Mouse (Mus musculus): ENCODE results near the gene H3f3a. TPM values are rescaled to one million over a fixed set of nuclear protein-coding genes. Genes with fewer than 3 reads are reported as not detected.

Gene H3f3a
- polyA plus RNA-seq, 1 experiment from 2014 or later, result 3,728 TPM

DNA sequence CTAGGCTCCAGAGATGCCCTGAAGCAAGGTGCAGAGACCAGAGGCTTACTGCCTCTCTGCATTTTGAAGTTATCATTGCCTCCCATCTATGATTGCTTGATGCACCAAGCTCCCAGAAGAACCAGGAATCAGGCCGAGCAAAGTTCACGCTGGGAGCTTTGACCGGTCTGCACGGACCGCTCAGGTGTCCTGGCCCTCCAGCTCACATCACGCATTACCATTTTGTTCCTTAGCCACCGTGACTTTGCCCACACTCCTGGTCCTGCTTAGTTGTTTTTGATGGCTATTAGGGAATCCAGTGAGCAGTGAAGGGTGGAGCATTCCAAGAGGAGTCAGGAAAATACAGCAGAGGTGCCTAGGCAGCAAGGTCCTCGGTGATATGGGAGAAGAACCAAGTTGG lies 33.5 kb downstream of the H3f3a start:
- Histone ChIP-seq H3K4me2 (no peak overlapping the region), H3K36me3 (ENCODE audit: control insufficient read depth, insufficient read depth, low read length) (no peaks in the 10 kb centered on the region), H3K4me1 (ENCODE audit: control insufficient read depth, insufficient read depth, low read length) (no peaks in the 10 kb centered on the region), H3K27me3 (ENCODE audit: control insufficient read depth, insufficient read depth, low read length) (no peaks in the 10 kb centered on the region), H3K4me3 (ENCODE audit: low read depth, low read length) (no peak overlapping the region), H3K9me3 (ENCODE audit: control insufficient read depth, low read length) (no peaks in the 10 kb centered on the region), H3K27ac (ENCODE audit: low read depth, low read length) (no peak overlapping the region), H3K9ac (ENCODE audit: low read length) (no peak overlapping the region)
- 92% methylated on average over 8 of the region's 8 CpGs for WGBS
- DNase-seq (ENCODE audit: low spot score, missing footprints), result no peak
- no peak for ATAC-seq (ENCODE audit: low FRiP score)

DNA sequence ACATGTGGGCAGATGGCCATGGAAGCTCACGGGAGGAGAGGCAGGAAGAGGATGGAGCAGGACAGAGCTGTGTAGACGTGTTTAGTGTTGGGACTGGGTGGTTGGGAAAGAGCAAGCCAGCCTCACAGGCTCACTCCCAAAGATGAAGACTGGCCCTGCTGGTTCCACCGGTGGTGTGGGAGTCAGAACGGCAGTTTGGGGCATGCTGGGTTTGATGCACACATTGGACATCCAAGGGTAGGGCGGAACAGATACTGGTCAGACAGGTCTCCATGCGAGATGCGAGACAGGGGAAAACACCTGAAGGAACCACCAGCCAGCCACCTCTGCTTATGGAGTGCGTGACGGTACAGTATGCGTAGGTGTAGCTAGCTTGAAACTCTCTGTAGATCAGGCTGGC lies 34.8 kb downstream of the H3f3a start:
- no peak for ATAC-seq (ENCODE audit: low FRiP score)

DNA sequence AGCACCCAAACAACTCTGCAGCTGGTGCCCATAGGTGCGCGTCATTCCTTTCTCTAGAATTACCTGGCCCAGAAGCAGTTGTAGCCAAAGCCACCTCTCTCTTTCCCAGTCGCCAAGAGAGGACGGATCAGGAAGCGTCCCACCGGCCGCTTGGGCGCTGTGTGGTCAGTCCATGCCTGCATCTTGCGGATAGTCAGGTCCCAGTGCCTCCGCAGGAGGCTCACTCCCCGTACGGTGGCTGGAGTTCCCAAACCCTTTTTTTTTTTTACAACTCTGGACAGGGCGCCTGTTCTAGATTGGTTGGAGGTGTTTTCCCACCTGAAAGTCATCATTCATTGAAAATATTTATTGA lies 35.4 kb downstream of the H3f3a start:
- DNase-seq (ENCODE audit: low spot score, missing footprints), result no peak
- no peaks in the 10 kb centered on the region for H3K4me1 ChIP-seq (ENCODE audit: control insufficient read depth, insufficient read depth, low read length)
- H3K27ac ChIP-seq (ENCODE audit: low read depth, low read length), result no peak overlapping the region; the same call in 1 of the 2 replicates
- H3K9me3 ChIP-seq (ENCODE audit: control insufficient read depth, low read length), result peaks cover 5% of the 10 kb centered on the region; the same call in 1 of the 2 replicates
- no peaks in the 10 kb centered on the region for H3K27me3 ChIP-seq (ENCODE audit: control insufficient read depth, insufficient read depth, low read length)
- peak; percentile 54 for ATAC-seq (ENCODE audit: low FRiP score)
- peak overlapping the region; percentile 58 for H3K4me3 ChIP-seq (ENCODE audit: low read depth, low read length)
- peak overlapping the region; percentile 85 for H3K9ac ChIP-seq (ENCODE audit: low read length)
- H3K36me3 ChIP-seq (ENCODE audit: control insufficient read depth, insufficient read depth, low read length), result no peaks in the 10 kb centered on the region
- H3K4me2 ChIP-seq, result peak overlapping the region; percentile 92
- under 1% methylated on average over 13 of the region's 13 CpGs for WGBS

More for the DNA sequence above, 34.8 kb downstream of the H3f3a start:
- Histone ChIP-seq H3K4me2 (peak overlapping the region; percentile 92; the same call in 1 of the 2 replicates), H3K9ac (ENCODE audit: low read length) (no peak overlapping the region), H3K27ac (ENCODE audit: low read depth, low read length) (no peak overlapping the region), H3K36me3 (ENCODE audit: control insufficient read depth, insufficient read depth, low read length) (no peaks in the 10 kb centered on the region), H3K9me3 (ENCODE audit: control insufficient read depth, low read length) (peaks cover 5% of the 10 kb centered on the region; the same call in 1 of the 2 replicates), H3K4me3 (ENCODE audit: low read depth, low read length) (peak overlapping the region; percentile 58; the same call in 1 of the 2 replicates), H3K4me1 (ENCODE audit: control insufficient read depth, insufficient read depth, low read length) (no peaks in the 10 kb centered on the region), H3K27me3 (ENCODE audit: control insufficient read depth, insufficient read depth, low read length) (no peaks in the 10 kb centered on the region)
- WGBS, result 84% methylated on average over 10 of the region's 10 CpGs
- no peak for DNase-seq (ENCODE audit: low spot score, missing footprints)

- H3K27ac ChIP-seq (ENCODE audit: low read depth, low read length), result peak overlapping the region; percentile 81
- peak overlapping the region; percentile 85 for H3K9ac ChIP-seq (ENCODE audit: low read length)
- H3K4me2 ChIP-seq, result peak overlapping the region; percentile 92
- DNase-seq (ENCODE audit: low spot score, missing footprints) (peak; percentile 98), ATAC-seq (ENCODE audit: low FRiP score) (peak; percentile 89)
- no peaks in the 10 kb centered on the region for H3K36me3 ChIP-seq (ENCODE audit: control insufficient read depth, insufficient read depth, low read length)
- no peaks in the 10 kb centered on the region for H3K27me3 ChIP-seq (ENCODE audit: control insufficient read depth, insufficient read depth, low read length)
- under 1% methylated on average over 56 of the region's 56 CpGs for WGBS
- H3K4me1 ChIP-seq (ENCODE audit: control insufficient read depth, insufficient read depth, low read length), result no peaks in the 10 kb centered on the region
- H3K4me3 ChIP-seq (ENCODE audit: low read depth, low read length), result peak overlapping the region; percentile 58
- H3K9me3 ChIP-seq (ENCODE audit: control insufficient read depth, low read length), result peaks cover 5% of the 10 kb centered on the region; the same call in 1 of the 2 replicates
Observed at GRCm38 (mm10) chr1:180777660-180778402, 35.9 kb downstream of the H3f3a start.

DNA sequence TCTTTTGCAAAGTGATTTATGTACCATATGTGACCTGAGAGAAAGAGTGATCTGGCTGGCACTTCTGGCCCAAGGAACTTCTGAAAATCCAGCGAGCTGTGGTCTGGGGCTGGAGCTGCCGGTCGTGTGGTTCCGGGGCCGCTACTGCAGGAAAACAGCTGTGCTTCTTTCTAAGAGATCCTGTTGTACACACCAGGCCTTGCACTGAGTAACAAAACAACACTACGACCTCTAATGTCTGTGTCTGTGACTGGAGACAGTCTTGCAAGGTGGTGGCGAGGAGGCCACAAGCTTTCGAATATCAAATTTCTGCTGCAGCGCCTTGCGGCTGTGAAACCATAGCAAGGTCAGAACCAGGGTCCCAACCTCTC lies 36.5 kb downstream of the H3f3a start:
- Histone ChIP-seq H3K4me2 (peak overlapping the region; percentile 92), H3K4me3 (ENCODE audit: low read depth, low read length) (peak overlapping the region; percentile 58), H3K36me3 (ENCODE audit: control insufficient read depth, insufficient read depth, low read length) (no peaks in the 10 kb centered on the region), H3K27me3 (ENCODE audit: control insufficient read depth, insufficient read depth, low read length) (no peaks in the 10 kb centered on the region), H3K9me3 (ENCODE audit: control insufficient read depth, low read length) (peaks cover 5% of the 10 kb centered on the region; the same call in 1 of the 2 replicates), H3K27ac (ENCODE audit: low read depth, low read length) (peak overlapping the region; percentile 81; the same call in 1 of the 2 replicates), H3K9ac (ENCODE audit: low read length) (peak overlapping the region; percentile 85), H3K4me1 (ENCODE audit: control insufficient read depth, insufficient read depth, low read length) (no peaks in the 10 kb centered on the region)
- 9% methylated on average over 10 of the region's 10 CpGs for WGBS
- peak; percentile 10 for ATAC-seq (ENCODE audit: low FRiP score)
- no peak for DNase-seq (ENCODE audit: low spot score, missing footprints)

GRCm38 (mm10) chr1:180776494-180776893 lies 37.2 kb downstream of the H3f3a start:
- WGBS, result 88% methylated on average over 6 of the region's 6 CpGs
- H3K4me3 ChIP-seq (ENCODE audit: low read depth, low read length), result no peak overlapping the region
- no peak overlapping the region for H3K9ac ChIP-seq (ENCODE audit: low read length)

DNA sequence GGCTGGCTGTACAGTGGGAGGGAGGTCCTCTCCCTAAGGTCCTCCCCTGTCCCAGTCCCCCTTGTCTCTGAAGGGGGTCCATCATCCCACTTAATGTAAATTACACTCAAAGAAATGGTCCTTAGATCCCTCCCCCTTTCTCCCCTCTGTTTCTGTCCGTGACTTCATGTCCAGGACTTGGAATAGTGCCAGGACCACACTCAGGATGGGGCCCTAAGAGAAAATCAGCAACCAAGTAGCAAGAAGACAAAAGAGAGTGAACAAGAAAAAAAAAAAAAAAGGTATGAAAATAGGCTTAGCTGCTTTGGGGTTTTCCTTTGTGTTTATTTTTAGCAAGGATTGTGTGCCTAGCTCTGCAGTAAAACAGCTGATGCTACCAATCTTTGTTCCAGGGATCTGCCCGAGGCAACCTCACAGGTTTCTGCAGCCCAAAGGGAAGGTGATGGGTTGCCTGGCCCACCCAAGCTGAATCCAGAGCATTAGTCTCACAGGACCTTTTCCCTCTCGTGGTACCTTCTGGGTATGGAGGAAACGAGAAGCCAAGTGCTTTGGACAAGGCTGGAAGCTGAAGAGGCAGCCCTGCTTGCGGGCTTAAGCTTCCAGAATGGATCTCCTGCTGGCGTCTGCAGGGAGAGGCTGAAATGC lies 37.8 kb downstream of the H3f3a start:
- H3K4me2 ChIP-seq, result no peak overlapping the region
- peak; percentile 70 for DNase-seq (ENCODE audit: low spot score, missing footprints)
- no peak overlapping the region for H3K4me3 ChIP-seq (ENCODE audit: low read depth, low read length)
- H3K9me3 ChIP-seq (ENCODE audit: control insufficient read depth, low read length), result peaks cover 5% of the 10 kb centered on the region; the same call in 1 of the 2 replicates
- ATAC-seq (ENCODE audit: low FRiP score), result no peak
- H3K36me3 ChIP-seq (ENCODE audit: control insufficient read depth, insufficient read depth, low read length), result no peaks in the 10 kb centered on the region
- WGBS, result 62% methylated on average over 6 of the region's 6 CpGs
- H3K27me3 ChIP-seq (ENCODE audit: control insufficient read depth, insufficient read depth, low read length), result no peaks in the 10 kb centered on the region
- H3K9ac ChIP-seq (ENCODE audit: low read length), result no peak overlapping the region
- H3K27ac ChIP-seq (ENCODE audit: low read depth, low read length), result no peak overlapping the region
- H3K4me1 ChIP-seq (ENCODE audit: control insufficient read depth, insufficient read depth, low read length), result no peaks in the 10 kb centered on the region

More at GRCm38 (mm10) chr1:180776494-180776893, 37.2 kb downstream of the H3f3a start:
- ATAC-seq (ENCODE audit: low FRiP score) (no peak), DNase-seq (ENCODE audit: low spot score, missing footprints) (peak; percentile 65)
- H3K4me2 ChIP-seq, result no peak overlapping the region
- H3K9me3 ChIP-seq (ENCODE audit: control insufficient read depth, low read length), result peaks cover 5% of the 10 kb centered on the region; the same call in 1 of the 2 replicates
- H3K27ac ChIP-seq (ENCODE audit: low read depth, low read length), result no peak overlapping the region
- H3K36me3 ChIP-seq (ENCODE audit: control insufficient read depth, insufficient read depth, low read length), result no peaks in the 10 kb centered on the region
- no peaks in the 10 kb centered on the region for H3K27me3 ChIP-seq (ENCODE audit: control insufficient read depth, insufficient read depth, low read length)
- no peaks in the 10 kb centered on the region for H3K4me1 ChIP-seq (ENCODE audit: control insufficient read depth, insufficient read depth, low read length)

DNA sequence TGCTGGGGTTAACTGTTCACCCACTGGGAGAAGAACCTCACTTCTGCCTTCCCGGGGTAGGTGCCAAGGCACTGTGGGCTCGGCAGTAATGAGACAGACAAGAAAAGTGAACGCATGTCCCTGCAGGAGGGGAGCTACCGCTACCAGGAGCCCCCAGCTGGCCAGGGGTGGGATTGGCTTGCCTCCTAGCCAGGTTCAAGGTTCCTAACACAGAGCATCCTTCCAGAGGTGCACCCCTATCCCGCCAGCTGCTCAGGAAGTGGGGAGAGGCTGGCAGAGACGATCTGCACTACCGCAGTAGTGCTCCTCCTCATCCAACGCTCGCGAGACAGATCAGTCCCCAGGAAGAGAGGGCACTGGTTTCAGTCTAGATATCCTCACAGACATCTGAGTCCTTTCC lies 38.4 kb downstream of the H3f3a start:
- Histone ChIP-seq H3K27ac (ENCODE audit: low read depth, low read length) (no peak overlapping the region), H3K4me2 (no peak overlapping the region), H3K4me3 (ENCODE audit: low read depth, low read length) (no peak overlapping the region), H3K9ac (ENCODE audit: low read length) (no peak overlapping the region), H3K9me3 (ENCODE audit: control insufficient read depth, low read length) (peaks cover 5% of the 10 kb centered on the region; the same call in 1 of the 2 replicates), H3K27me3 (ENCODE audit: control insufficient read depth, insufficient read depth, low read length) (no peaks in the 10 kb centered on the region), H3K36me3 (ENCODE audit: control insufficient read depth, insufficient read depth, low read length) (no peaks in the 10 kb centered on the region), H3K4me1 (ENCODE audit: control insufficient read depth, insufficient read depth, low read length) (no peaks in the 10 kb centered on the region)
- WGBS, result 85% methylated on average over 10 of the region's 10 CpGs
- ATAC-seq (ENCODE audit: low FRiP score), result no peak
- DNase-seq (ENCODE audit: low spot score, missing footprints), result no peak

- peak; percentile 87 for DNase-seq (ENCODE audit: low spot score, missing footprints)
- Histone ChIP-seq H3K27me3 (ENCODE audit: control insufficient read depth, insufficient read depth, low read length) (no peaks in the 10 kb centered on the region), H3K36me3 (ENCODE audit: control insufficient read depth, insufficient read depth, low read length) (no peaks in the 10 kb centered on the region), H3K27ac (ENCODE audit: low read depth, low read length) (no peak overlapping the region), H3K9ac (ENCODE audit: low read length) (no peak overlapping the region), H3K4me1 (ENCODE audit: control insufficient read depth, insufficient read depth, low read length) (no peaks in the 10 kb centered on the region), H3K9me3 (ENCODE audit: control insufficient read depth, low read length) (peaks cover 5% of the 10 kb centered on the region; the same call in 1 of the 2 replicates), H3K4me2 (no peak overlapping the region), H3K4me3 (ENCODE audit: low read depth, low read length) (no peak overlapping the region)
- 63% methylated on average over 3 of the region's 3 CpGs for WGBS
- no peak for ATAC-seq (ENCODE audit: low FRiP score)
Observed at GRCm38 (mm10) chr1:180774664-180775063, 39.1 kb downstream of the H3f3a start.
